Mouse (Mus musculus) liver, embryonic 14.5 days (tissue): ENCODE measurements around the gene Tef.

Experiments used
- CTCF ChIP-seq: IDR thresholded peaks from 2 replicates; pipeline ENCODE4 v1.5.1; 2016; ENCODE audit warnings: antibody characterized with exemption, low read depth, control low read depth
- EP300 ChIP-seq: IDR thresholded peaks from 2 replicates; pipeline ENCODE4 v1.6.1; 2016; ENCODE audit warnings: antibody characterized with exemption, low read depth

DNA sequence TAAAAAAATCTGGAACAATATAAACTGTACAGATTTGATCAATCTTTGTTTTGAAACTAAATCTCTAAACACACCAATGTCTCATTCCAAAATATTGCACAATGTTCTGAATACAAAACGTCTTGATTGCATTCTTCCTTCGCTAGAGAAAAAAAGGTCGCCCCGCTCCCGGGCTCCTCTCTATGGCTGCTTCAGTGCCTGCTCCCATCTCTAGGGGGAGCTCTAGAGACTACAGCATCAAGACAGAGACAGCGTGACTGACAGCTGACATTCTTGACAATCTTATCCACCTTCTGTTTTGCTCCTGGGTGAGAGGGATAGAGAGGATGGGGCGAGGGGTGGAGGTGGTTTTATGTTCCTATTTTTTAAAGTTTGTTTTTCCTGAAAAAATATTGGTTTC is 46.1 kb downstream of the Tef start:
- TF ChIP-seq EP300, result no peak
- TF ChIP-seq CTCF, result peak; percentile 89
